Mouse (Mus musculus) liver, postnatal 0 days (tissue): Measurements from ENCODE around the gene Klhl3.

Experiments
- CTCF ChIP-seq: sonication (generic); IDR thresholded peaks from 2 replicates; pipeline ENCODE4 v1.5.1; 2016; ENCODE audit warnings: antibody characterized with exemption, low read depth
- EP300 ChIP-seq: IDR thresholded peaks from 2 replicates; pipeline ENCODE4 v1.6.1; 2016; ENCODE audit warnings: antibody characterized with exemption, low read depth, mild to moderate bottlenecking

DNA sequence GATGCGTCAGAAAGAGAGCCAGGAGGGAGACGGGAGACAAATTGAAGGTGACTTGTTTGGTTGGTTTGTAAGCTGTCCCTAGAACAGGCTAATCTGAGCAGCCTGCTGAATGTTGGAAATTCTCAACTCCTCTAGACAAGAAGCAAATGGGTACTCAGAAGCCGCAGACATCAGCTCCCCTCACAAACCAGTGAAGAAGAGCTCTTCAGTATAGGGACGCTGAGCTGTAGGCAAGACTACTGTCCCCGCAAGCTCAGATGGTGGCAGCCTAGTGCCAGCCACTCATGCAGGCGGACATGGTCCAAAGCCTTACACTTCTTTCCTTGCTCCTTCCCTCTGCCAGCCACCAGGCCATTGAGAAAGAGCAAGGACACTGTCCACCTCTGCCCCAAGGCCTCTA is 2.1 kb downstream of the Klhl3 start:
- TF ChIP-seq CTCF = no peak
- no peak for TF ChIP-seq EP300
